Mouse (Mus musculus): ENCODE measurements at regions not wholly inside any gene's neighbourhood (a gene's known extent, or its start where the extent isn't known, plus 50 kb on each side); places are given as distances from the start of the nearest gene placed in this dataset.

DNA sequence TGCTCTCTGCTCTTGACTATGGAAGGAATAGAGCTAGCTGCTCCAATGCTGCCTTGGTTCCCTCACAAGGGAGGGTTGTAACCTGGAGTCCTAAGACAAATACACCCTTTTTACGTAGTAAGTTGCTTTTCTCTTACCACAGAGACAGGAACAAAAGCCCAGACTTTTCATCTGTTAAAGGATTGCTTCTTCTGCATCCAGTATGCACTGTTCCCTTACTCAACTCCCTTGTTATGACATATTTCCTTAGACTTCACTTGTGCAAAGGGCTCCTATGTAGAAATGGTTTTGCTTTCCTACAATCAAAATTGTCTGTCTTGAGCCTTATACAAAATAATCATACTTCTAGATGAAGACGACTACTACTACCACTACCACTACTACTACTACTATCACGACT is 62.2 kb upstream of the Lhfpl2 start:
- TF ChIP-seq USF1 (IDR thresholded peaks at IDR 0.05; ENCODE audit: low read depth) (no peak), CTCF (IDR thresholded peaks at IDR 0.05; ENCODE audit: control insufficient read depth, insufficient read depth, insufficient read length) (no peak), FOSL1 (IDR thresholded peaks at IDR 0.05; ENCODE audit: insufficient read depth, low read length, poor library complexity, severe bottlenecking) (no peak), MAX (IDR thresholded peaks at IDR 0.05) (no peak)
